Mouse (Mus musculus): ENCODE results near the gene Bhlha15.

The Bhlha15 gene

DNA sequence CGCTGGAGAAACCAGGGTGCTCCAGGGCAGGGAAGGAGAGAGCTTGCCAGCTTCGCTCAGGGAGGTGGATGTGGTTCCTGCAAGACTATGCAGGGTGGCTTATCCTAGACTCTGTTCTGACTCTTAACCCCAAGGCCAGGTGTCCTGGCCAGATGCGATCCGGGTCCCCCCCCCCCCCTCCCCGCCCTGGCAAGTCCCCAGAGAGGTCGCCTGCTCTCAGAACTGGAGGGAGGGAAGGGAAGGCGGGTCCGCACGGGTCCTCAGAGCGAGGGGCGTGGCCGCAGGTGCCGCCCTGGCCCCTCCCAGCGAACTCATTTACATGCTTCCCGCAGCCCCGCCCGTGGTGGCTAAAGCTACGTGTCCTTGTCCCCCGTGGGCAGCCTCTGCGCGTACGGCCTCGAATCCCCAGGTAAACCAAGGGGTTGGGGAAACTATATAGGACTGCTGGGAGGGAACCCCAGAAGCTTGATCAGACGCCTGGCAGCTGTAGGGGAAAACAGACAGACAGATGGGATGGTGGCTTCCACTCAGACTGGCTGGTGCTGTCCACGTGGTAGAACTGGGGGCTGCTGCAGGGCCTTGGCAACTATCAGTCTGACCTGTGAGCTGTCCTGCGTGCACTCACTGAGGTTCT, at the start of gene Bhlha15:
Gene Bhlha15 (plus strand): TSS at position 337 of the 634 bp plus-strand sequence.
- peak; percentile 61 to 70 for DNase-seq

DNA sequence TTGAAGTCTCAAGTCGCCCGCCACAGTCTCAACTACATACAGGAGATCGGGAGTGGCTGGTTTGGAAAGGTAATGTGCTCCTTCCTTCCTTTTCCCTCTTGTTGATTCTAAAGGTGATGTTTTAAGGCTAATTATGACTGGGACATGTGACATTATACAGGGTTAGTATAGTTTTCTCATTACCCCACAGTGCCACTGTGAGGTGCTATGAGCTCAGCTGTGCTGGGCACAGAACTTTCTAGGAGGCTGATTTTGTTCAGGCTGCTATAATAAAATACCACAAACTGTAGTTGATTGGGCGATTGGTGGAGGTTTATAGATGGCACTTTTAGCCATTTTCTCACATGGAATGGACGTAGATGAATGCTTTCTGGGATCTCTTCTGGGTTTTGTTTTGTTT, 46.6 kb upstream of the Bhlha15 start:
- DNase-seq, result no peak

DNA sequence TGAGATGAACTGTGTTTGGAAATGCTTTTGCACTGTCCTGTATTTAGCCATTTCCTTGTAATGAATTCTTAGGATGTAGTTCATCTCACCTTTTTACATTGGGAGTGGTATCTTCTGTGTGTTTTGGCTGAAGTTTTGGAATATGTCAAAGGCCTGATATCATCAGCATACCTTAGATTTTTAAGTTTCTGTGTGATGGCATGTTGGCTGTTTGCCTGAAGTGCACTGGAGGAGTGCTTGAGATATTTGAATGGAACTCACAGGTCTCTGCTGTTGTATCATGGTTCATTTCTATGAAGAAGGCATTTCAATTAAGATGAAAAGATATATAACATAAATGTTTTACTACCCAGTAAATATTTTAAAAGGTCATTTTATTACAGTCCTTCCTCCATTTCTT, 43.2 kb upstream of the Bhlha15 start:
- no peak for DNase-seq

DNA sequence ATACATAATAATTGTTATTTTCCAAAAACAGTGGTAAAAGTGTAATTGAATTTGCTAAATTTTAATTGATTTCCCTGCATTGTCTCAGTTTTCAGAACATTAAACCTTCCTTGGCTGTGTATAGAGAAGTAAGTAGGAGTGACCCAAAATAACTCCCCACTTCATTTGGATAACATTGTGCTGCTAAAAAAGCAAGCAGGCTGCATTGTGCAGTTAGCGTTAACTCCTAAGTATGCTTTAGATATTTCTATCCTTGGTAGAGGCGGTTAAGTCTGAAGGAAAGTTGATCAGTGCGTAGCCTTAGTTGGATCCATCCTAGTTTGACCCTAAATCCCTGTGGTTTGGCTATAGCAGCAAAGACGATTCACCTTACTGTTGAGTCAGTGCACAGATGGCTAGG, 40.6 kb upstream of the Bhlha15 start:
- DNase-seq, result no peak

GRCm38 (mm10) chr5:144151270-144151669, 38.8 kb upstream of the Bhlha15 start:
- no peak for DNase-seq

DNA sequence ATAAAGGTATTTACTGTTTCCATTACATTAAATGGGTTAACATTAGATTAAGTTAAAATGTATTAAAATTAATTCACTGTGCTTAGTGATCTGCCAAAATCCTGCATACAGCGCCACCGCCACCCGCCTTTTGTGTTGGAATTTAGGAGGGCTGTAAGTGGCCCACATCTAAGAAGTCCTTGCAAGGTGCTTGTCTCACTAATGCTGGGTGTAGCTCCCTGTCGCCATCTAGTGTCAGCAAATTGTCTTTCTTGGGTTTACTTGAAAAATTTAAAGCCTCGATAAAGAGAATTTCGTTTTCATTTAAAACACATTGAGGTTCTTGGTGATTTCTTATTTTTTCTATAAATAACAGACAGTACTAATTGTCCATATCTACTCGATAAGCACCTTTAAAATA, 35.6 kb upstream of the Bhlha15 start:
- peak in 1 of 2 experiments; percentile 24 for DNase-seq

GRCm38 (mm10) chr5:144158604-144159003, 31.5 kb upstream of the Bhlha15 start:
- DNase-seq, result no peak

DNA sequence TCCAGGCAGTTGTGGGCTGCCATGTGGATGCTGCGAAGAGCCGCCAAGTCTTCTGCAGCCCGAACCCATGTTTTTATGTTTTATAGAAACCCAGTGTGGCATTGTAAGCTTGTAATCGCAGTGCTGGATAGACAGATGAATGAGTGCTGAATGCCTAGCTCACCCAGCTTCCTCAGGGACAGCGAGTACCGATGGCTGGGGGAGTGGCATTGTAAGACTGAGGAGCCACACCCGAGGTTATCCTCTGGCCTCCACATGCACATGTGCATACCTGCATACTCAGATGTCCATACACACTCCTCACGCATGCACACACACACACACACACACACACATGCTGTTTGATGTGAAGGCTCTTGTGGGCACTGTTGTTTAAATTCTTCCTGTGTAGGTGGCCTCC, 30.9 kb upstream of the Bhlha15 start:
- no peak for DNase-seq

GRCm38 (mm10) chr5:144162080-144162812, 27.8 kb upstream of the Bhlha15 start:
- DNase-seq, result no peak

GRCm38 (mm10) chr5:144162813-144163517, 27.1 kb upstream of the Bhlha15 start:
- no peak for DNase-seq

- no peak for DNase-seq
Measured at GRCm38 (mm10) chr5:144165756-144166155, 24.3 kb upstream of the Bhlha15 start.

- DNase-seq, result no peak
Measured at GRCm38 (mm10) chr5:144169275-144169975, 20.7 kb upstream of the Bhlha15 start.

- DNase-seq, result no peak
Measured at GRCm38 (mm10) chr5:144173648-144174047, 16.4 kb upstream of the Bhlha15 start.

DNA sequence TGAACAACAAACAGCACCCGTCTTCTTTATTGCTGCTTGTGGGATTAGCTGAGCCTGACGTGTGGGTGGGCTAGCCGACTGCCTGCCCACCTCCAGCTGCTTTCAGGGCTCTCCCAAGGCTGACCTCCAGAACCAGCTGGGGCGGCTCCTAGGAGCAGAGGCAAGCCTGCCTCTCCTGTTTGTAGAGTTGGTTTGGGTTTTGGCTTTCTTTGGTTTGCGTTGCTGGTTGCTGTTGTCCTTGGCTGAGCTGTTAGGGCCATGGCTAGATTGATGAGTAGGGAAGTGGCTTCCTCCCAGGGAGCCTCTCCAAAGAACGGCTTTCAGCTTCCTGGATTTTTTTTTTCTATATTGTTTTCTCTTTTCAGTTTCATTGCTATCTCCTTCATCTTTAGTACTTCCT, 11.9 kb upstream of the Bhlha15 start:
- DNase-seq, result no peak

GRCm38 (mm10) chr5:144181249-144181648, 8.8 kb upstream of the Bhlha15 start:
- no peak for DNase-seq

- DNase-seq, result no peak
Measured at GRCm38 (mm10) chr5:144182542-144183247, 7.4 kb upstream of the Bhlha15 start.

DNA sequence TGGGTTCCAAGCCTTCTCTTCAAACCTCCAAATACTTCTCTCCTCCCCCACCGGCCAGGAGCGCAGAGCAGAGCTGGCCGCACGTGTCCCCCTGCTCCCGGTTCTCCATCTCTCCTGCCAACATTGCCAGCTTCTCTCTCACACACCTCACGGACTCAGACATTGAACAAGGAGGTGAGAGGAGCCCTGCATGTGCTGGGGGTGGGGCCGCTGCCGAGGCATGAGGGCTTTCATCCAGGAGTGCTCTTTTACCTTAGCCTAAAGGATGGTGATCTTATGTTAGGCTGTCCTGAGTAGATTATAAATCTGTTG, 6.9 kb upstream of the Bhlha15 start:
- no peak for DNase-seq

GRCm38 (mm10) chr5:144183647-144184335, 6.3 kb upstream of the Bhlha15 start:
- no peak for DNase-seq

- no peak for DNase-seq
Measured at GRCm38 (mm10) chr5:144184350-144185045, 5.6 kb upstream of the Bhlha15 start.

GRCm38 (mm10) chr5:144188422-144188821, 1.7 kb upstream of the Bhlha15 start:
- DNase-seq, result no peak

GRCm38 (mm10) chr5:144189327-144189726, 759 bp upstream of the Bhlha15 start:
- DNase-seq, result no peak

GRCm38 (mm10) chr5:144191026-144191425, 940 bp downstream of the Bhlha15 start:
- DNase-seq, result no peak

Data from thymus, adult 18-20 months (tissue).